Mouse (Mus musculus) left cerebral cortex, postnatal 10 days (tissue): Measurements from ENCODE around the gene Csde1. TPM values are rescaled to one million over a fixed set of nuclear protein-coding genes. Genes with fewer than 3 reads are reported as not detected.
A peak's percentile ranks its signal among the peaks of the same experiment; 100 is the strongest.

Source experiments
- DNase-seq, 2 experiments: peaks; one replicate each; pipeline ENCODE4 v3.0.0; 2021 to 2022; ENCODE audit warnings: low spot score in 2 of 2, mixed read lengths in 1 of 2; ENCODE audit errors: extremely low spot score in 1 of 2
- intact Hi-C: fragments of 180-260 bp; cut with DNase I; formaldehyde crosslinking; loops from one replicate; pipeline ENCODE4 v1.15.1; 2025
- total RNA-seq, 2 experiments: library from RNA; stranded (reverse); gene quantifications; 2 replicates each; pipeline ENCODE4 v1.2.3; 2021

The Csde1 gene
- total RNA-seq, 2 experiments from 2014 or later: 289 to 294 TPM

DNA sequence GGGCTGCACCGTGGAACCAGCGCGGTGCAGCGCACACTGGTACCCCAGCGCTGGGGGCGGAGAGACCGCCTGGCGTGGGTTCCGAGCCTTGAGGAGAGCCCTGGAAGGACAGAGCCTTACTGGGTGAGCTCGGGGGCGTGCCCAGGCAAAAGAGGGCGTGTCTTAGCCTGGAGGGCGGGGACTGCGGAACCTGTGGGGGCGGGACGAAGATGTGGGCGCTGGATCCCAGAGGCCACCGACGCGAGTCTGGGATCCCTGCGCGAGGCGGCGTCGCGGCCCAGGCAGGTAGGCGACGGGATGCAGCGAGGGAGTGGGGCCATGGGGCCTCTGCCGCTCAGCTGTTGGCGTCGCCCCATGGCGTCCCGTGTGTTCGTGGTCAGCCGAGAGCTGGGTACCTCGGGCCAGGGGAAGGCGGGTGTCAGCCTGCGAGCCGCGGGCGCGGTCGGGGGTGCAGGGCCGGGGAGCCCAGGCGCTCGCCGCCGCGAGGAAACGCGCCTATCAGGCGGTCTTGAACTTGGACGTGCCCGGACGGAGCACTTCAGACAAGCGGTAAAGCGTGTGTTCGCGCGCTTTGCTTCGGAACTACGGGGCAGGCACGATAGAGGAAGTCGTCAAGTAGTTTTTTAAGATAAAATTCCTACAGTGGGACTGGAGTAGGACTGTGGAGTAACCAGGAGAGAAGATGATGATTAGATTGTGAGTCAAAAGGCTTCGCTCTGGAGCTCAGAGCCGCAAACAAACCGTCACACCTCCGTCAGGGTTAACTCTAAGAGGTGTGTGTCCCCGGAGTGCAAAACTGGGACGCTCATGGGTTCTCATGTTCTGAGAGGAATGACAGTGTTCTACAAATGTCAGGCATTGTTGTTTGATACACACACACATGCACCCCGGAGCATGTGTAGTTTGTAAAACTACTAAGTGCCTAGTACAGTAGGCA lies 82.5 kb downstream of the Csde1 start, which contains the start of gene Dennd2c:
Gene Dennd2c, plus strand, starts transcription at position 151 of the 937 bp plus-strand sequence.
- intact Hi-C loops: no loop called here
- peak; percentile 49 to 91 for DNase-seq

Other genes with a start within 250 kb of the Csde1 start
- not detected for gene Tshb, start 237.7 kb upstream of the Csde1 start, total RNA-seq
- gene Sycp1, start 84.3 kb upstream of the Csde1 start, total RNA-seq: not detected
- gene Nr1h5, start 56.3 kb upstream of the Csde1 start, total RNA-seq: not detected
- 10 to 100 TPM; 83.3 to 85.2 TPM for gene Sike1, start 24.7 kb upstream of the Csde1 start, total RNA-seq
- gene Nras, start 37.9 kb downstream of the Csde1 start, total RNA-seq: 100 to 1,000 TPM; 143 to 169 TPM
- gene Ampd1, start 53.6 kb downstream of the Csde1 start, total RNA-seq: not detected
- 1 to 10 TPM in 1 of 2 experiments, under 1 TPM in 1; 0.95 to 1.2 TPM for gene Dennd2c, start 82.2 kb downstream of the Csde1 start, total RNA-seq
- 10 to 100 TPM; 69.6 to 77.7 TPM for gene Bcas2, start 151.2 kb downstream of the Csde1 start, total RNA-seq